Mouse (Mus musculus): Measurements from ENCODE around the gene Cdc20.
A peak's percentile ranks its signal among the peaks of the same experiment; 100 is the strongest.

Gene Cdc20

DNA sequence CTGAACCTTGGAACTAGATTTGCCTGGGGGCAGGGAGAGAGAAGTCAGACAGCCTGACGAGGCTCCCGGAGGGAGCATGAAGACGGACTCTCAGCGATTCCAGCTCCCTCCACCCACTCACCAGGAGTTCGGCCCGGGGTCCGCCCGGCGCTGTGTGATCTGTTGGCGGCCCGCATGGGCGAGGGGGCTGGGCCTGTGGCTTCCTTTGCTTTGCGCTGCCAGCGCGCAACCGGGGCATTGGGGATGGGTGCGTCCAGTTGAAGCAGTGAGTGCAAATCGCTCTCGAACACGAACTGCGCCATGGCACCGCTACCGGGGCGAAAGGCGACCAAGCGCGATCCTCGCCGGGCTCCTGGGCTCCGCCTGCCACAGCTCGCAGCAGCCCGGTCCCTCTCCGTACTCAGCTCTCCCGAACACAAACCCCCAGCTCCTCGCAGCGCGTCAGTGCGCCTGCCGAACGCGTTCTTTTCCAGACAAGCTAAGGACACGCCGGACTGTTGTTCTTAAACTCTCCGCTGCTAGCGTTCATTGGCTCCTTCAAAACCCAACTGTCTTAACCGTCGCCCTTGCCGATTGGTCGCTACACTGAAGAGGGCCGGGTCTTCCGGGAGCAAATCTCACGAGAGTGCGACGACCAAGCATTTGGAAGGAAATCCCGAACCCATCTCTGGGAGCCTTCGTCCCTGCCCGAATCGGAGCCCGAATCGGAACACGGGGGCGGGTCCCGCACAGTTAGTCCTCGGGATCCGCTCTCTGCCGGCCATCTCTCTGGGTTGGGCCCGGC is at the start of gene Cdc20:
Gene Cdc20 (minus strand): TSS at position 533 of the 784 bp plus-strand sequence.
- DNase-seq (ENCODE audit: extremely low read depth, insufficient read length, low spot score), result peak; percentile 95

DNA sequence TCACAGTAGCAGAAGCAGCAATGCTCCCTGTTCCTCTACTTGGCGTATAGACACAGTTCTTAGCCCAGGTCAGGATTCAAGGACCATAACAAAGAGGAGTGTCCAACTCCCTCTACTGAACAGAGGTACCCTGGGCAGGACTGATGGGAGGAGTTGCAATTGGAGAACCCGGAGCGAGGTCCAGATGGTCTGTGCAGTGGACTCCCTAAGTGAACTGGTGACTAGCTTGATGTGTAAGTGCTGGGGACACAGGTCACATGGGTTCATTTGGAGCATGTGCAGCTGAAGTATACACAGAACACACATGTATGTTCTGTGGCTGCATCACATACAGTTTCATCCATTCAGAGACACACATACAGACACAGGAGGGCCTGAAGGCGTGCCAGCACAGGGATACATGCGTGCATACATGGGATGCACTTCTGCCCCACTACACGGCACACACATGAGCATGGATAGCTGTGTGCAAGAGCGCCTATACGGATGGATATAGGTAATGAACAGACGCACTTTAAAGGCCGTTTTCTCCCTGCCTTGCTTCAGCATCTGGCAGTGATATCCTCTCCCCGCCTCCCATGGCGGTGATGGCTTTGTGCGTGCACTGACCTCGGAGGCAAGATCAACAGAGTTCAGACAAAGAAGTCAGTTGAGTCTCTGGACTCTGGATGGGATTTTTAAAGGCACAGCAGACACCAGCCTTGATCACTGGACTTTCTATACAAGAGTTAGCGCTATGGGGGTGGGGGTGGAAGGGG is 39.8 kb upstream of the Cdc20 start:
- DNase-seq (ENCODE audit: extremely low read depth, insufficient read length, low spot score), result no peak

GRCm38 (mm10) chr4:118472687-118473086 is 35.5 kb upstream of the Cdc20 start:
- no peak for DNase-seq (ENCODE audit: extremely low read depth, insufficient read length, low spot score)

DNA sequence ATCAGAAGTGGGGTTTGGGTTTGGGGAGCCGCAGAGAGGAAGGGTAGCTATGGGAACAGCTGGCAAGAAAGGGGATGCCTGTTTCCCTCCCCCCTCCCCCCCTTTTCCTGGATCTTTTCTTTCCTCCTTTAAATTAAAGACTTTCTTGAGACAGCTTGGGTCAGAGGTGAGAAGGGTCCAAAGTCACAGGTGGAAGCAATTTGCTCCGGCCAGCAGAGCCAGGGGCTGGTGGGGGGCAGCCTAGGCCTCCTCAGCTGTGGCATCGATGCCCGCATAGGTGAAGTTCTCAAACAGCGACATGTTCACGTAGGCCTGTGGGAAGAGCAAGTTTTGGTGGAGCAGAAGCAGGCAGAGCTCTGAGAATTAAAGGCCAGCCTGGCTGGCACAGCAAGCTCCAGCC is 34.1 kb upstream of the Cdc20 start:
- DNase-seq (ENCODE audit: extremely low read depth, insufficient read length, low spot score), result no peak

GRCm38 (mm10) chr4:118465697-118466163 is 28.6 kb upstream of the Cdc20 start:
- DNase-seq (ENCODE audit: extremely low read depth, insufficient read length, low spot score), result no peak

DNA sequence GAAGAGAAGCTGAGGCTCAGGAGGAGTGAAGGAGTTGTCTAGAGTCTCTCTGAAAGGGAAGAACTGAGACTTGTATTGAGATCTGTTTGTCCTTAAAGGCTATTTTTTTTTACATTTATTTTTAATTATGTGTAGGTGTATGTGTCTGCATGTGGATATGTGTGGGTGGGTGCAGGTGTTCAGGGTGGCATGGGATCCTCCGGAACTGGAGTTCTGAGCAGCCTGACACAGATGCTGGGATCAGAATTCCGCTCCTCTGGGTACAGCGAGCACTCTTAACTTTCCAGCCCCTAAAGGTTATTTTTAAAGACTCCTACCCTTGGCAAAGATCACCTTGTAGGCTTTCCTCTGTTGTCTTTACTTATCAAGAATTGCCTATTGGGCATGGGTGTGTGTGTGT is 27.8 kb upstream of the Cdc20 start:
- DNase-seq (ENCODE audit: extremely low read depth, insufficient read length, low spot score), result no peak

GRCm38 (mm10) chr4:118457345-118457975 is 20.3 kb upstream of the Cdc20 start, which contains the start of gene Mpl:
Gene Mpl, minus strand, starts transcription at chr4:118457513.
- no peak for DNase-seq (ENCODE audit: extremely low read depth, insufficient read length, low spot score)

DNA sequence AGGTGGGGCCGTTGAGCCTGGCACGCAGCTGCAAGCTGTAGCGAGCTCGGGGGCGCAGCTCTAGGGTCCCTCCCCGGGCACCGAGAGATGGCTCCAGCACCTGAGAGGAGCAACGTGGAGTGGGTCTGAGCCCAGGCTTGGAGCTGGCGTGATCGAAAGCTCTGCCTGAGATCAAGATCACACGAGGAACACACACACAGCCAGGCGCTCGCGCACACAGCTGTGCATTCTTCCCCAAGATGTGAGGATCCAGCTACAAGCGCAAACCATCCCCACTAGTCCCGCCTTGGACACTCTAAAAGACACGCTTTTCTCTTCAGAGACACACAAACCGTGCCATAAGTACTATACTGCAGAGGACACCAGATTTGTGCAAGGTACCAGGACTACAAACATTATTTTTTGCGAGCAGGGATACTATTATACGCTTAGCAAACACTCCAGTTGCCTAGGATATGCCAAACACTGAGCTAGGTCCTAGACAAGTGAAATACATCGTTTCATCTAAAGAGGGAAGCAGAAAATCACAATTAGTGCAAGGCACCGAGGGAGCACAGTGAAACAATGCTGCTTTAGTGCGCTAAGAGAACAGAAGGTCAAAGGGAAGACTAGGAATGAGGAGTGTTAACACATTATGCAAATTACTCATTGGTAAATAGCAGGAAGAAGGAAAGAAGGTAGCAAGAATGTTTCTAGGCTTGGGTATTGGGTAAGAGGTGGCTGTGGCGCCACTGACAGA is 9.4 kb upstream of the Cdc20 start:
- DNase-seq (ENCODE audit: extremely low read depth, insufficient read length, low spot score), result no peak

DNA sequence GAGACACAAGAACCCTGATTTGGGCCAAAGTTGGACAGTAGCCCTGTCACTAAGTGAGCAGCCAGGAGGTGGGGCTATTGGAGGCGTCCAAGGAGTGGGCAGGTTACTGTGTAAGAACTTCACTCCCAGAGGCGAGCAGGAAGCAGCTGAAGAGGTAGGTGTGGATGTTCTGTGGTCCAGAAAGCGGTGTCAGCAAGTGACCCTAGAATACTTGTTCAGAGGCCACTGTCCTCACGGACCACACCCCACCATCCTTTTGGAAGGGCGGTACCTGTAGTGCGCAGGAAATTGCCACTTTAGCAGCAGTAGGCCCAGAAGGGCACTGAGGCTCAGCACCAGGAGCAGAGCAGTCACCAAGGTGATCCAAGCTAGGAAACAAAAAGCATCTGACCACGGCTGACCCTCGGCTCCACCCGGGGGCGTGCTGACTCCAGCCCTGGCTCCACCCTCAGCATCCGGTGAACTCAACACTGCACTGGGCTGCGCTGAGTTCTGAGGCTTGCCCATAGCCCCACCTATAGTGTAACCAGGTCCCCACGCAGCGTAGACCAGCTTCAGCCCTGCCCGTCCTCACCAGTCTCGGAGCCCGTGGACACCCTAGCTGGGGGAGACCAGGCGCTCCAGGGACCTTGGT is 8.7 kb upstream of the Cdc20 start:
- DNase-seq (ENCODE audit: extremely low read depth, insufficient read length, low spot score), result no peak

GRCm38 (mm10) chr4:118445088-118445487 is 7.9 kb upstream of the Cdc20 start:
- DNase-seq (ENCODE audit: extremely low read depth, insufficient read length, low spot score), result no peak

- DNase-seq (ENCODE audit: extremely low read depth, insufficient read length, low spot score), result peak; percentile 23
Observed at GRCm38 (mm10) chr4:118437829-118438253, 689 bp upstream of the Cdc20 start.

- no peak for DNase-seq (ENCODE audit: extremely low read depth, insufficient read length, low spot score)
Observed at GRCm38 (mm10) chr4:118432332-118432731, 4.8 kb downstream of the Cdc20 start.

DNA sequence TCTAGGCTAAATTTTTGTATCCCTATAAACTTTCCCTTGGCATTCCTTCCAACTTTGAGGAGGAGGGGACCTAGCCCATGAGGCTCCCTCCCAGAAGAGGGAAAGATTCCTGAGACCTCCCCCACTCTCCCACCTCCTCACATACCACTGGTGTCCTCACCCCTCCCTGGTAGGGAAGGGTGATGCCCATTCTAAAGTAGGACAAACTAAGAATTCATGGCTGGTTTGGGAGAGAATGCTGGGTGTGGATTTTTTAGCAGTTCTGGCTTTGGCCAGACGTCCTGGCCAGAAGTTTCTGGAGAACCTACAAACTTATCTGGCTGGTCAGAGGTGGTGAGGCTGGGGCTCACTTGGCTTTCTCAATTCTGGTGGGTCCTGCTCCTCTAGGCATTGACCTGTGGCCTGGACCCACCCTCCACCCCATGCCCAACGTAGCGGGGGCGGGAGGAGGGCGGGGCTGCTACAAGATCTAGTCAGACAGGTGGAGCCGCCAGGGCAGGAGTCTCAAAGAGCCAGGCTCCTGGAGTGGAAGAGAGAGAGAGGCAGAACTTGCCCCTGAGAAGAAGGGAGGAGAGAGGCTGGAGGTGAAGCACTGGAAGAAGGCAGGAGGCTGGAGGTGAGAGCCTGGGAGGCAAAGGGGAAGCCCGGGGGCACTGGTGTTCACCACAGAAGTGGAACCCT is 7.8 kb downstream of the Cdc20 start:
- DNase-seq (ENCODE audit: extremely low read depth, insufficient read length, low spot score), result peak; percentile 32

DNA sequence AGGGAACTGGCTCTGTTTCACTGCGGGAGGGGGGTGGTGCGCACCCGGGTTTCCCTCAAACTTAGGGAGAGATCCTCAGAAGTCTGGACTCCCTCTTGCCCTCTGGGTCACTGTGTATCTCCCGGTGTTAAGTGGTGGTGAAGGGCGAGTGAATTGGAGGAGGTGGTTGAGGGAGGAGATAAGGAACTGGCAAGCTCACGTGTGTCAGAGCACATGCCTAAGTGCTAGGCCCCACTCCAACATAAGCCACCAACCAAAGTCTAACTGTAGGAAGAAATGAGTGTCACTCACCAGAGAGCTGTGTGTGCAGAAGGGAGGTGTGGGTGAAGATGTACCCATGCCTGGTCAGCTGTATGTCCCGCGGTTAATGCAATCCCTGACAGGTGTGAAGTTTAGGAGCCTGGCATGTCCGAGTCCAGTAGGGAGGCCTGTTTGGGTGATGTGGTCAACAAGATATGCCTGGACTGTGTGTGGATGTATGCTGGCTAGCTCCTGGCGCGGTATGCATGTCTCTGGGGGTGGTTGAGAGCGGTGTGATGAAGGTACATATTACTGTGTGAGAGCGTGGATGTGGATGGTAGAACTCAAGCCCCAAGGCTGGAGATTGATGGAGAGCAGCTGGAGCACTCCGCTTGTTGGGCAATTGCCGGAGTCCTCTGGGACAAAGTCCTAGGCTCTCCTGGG is 8.5 kb downstream of the Cdc20 start:
- DNase-seq (ENCODE audit: extremely low read depth, insufficient read length, low spot score), result no peak

- DNase-seq (ENCODE audit: extremely low read depth, insufficient read length, low spot score), result peak; percentile 94
Observed at GRCm38 (mm10) chr4:118427768-118428451, 9.2 kb downstream of the Cdc20 start, which contains the start of gene Elovl1. Gene Elovl1, plus strand, starts transcription at chr4:118428093.

- no peak for DNase-seq (ENCODE audit: extremely low read depth, insufficient read length, low spot score)
Observed at GRCm38 (mm10) chr4:118427415-118427767, 9.8 kb downstream of the Cdc20 start.

- no peak for DNase-seq (ENCODE audit: extremely low read depth, insufficient read length, low spot score)
Observed at GRCm38 (mm10) chr4:118425374-118425773, 11.8 kb downstream of the Cdc20 start.

GRCm38 (mm10) chr4:118424541-118425160 is 12.5 kb downstream of the Cdc20 start:
- no peak for DNase-seq (ENCODE audit: extremely low read depth, insufficient read length, low spot score)
